Mouse (Mus musculus) layer of hippocampus, adult 9-11 months (tissue): ENCODE results near the gene Ccdc50.

Source experiments
- DNase-seq: peaks from one replicate; pipeline ENCODE4 v3.0.0; 2022

Gene Ccdc50

DNA sequence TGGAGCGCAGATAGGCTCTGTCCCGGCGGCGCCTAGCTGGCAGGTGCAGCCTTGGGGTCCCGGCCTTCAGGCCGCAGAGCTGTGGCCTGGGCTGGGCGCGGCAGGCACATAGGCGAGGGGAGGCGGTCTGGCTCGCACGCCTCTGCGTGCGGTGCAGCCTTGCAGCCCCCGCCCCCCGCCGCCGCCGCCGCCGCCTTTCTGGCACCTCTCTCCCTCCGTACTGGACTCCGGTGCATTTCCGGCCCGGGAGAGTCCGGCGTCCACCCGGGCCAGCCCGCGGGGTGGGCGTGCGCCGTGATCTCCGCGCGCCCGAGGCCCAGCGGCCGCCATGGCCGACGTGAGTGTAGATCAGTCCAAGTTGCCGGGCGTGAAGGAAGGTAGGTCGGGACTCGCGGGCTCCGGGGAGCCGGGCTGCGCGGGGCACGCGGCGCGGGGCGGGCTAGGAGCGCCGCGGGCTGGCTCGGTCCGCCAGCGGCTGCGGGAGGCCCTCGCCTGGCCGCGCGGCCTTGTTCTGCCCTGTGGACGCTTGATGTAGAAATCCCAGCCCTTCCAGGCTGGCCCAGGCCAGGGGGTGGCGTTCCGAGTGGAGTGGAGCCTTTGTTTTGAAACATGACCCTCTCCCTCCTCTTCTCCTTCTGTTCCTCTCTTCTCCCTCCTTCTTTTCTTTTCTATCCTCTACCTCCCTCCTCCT lies at the start of gene Ccdc50:
Ccdc50 (plus strand) TSS at position 109 of the 691 bp plus-strand sequence.
- DNase-seq = peak; percentile 73

DNA sequence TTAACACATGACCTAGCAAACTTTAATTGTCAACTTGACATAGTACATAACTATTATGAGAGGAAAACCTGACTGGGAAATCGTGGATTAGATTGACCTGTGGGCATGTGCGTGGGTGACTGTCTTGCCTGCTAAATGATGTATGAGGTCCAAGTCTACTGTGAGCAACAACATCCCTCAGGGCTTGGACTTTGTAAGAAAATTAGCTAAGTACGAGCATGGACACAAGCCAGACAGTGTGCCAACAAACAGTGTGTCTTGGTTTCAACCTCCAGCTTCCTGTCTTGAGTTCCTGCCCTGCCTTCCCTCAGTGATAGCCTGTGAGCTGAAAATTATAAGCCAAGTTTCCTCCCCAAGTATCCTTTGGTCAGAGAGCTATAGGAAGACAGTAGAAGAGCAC lies 41.1 kb upstream of the Ccdc50 start:
- no peak for DNase-seq

DNA sequence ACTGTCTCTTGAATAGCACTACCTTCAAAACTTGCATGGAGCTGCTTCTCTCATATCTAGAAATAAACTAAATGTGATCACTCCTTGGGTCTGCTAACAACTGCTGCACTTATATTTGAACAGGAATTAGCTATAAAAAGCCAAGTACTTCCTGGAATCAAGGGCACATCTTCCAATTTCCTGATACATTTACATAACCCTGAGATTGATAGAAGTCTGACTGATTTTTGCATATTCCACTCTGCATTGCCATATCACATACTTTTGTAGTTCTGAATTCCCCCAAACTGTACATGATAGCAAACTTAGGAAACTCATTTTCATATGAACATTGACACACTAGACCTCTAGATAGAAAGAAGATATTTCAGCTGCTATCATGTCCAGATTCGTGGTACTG lies 40.3 kb upstream of the Ccdc50 start:
- DNase-seq = no peak

DNA sequence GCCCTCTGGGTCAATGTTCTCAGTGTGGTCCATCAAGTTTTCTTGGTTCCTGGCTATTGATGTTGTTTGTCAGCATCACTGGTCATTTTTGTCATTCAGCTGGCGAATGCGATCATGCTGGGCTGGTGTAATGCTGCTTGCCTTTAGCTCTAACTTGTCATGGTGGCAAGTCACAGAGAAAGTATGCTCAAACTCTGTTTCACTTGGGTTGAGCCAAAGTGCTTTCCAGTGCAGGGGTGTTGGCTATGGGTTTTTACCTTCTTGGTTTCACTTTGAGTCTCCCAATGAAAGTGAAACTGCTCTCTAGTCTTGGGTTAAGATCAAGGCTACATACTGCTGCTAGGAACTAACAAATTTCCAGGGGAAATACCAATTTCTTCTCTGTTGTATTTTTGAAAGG lies 39.4 kb upstream of the Ccdc50 start:
- DNase-seq = no peak

DNA sequence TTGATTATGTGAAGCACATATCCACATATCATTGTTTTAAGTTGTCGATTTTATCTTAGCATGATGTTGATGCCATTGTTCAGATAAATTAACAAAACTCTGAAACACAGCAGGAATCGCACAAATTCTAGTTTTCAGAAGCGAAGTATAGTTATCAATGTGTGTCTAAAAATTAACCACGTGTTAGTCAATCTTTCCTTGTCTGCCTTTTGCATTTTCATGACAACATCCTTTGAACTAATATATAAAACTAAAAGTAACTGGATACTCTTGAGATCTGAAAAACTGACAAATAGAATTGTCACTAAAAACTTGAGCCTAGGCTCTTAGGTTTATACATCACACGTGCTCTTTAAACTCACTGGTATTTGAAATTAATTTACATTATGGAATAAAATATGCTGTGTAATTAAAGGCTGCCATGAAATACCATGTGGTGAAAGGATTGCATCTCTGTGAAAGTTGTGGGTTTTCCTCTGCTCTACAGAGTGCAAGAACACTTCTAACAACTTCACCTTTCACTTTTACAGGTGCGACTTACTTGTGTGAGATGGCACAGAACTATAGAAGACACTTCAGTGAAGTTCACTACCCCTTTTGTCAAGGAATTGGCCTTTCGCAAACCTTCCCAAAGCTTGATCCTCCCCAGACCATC lies 38.7 kb upstream of the Ccdc50 start:
- DNase-seq = no peak

DNA sequence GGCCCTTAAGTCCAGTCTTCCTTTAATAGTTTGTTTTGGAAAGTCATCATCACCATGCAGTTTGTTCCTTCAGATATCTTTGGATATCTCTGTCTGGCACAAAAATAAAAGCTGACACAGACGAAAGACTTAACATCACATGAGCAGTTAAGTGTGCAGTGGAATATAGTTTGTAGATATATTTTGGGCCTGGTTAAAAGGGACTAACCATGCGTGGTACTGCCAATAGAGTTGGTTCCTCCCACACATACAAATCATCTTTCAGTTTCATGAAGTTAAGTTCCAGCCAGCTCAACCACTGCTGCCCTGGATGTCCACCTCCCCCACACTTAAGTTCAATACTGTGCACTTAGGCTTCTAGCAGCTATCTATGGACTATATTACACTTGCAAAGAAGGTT lies 34.2 kb upstream of the Ccdc50 start:
- no peak for DNase-seq

DNA sequence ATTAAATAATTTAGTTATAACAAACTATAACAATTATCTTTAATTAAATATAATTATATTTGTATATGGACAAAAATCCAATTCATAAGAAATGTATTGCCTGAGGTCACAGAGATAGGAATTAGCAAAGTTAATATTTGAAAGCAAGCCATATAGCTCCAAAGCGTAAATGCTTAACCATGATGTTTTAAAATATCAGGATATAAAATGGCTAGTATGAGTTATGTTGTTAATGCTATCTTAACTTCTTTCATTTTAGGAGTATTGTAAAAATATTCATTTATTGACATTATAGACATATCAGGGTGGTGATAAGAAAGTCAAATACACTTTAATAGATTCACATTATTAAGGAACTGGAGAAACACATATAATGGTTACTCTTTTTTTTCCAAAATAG lies 28.6 kb upstream of the Ccdc50 start:
- DNase-seq = no peak

DNA sequence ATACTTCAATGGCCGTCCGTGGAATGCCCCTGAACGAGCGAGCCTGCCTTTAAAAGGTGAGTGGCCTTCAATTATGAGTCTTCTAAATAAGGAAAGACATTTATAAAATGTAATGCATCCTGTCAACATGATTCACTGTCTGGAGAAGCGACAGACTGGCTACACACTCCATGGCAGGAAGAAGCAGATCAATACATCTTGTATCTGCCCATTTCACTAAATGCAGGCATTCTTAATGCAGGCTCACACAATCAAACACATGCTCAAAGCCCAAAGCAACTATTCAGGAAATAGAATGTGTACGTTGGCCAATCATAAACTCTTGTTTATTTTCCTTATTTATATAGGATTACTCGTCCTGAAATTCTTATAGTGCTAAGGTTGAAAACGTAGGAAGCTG lies 18.5 kb upstream of the Ccdc50 start, which contains the start of gene Uts2b:
Uts2b (minus strand) TSS at position 49 of the 400 bp plus-strand sequence.
- DNase-seq = no peak

DNA sequence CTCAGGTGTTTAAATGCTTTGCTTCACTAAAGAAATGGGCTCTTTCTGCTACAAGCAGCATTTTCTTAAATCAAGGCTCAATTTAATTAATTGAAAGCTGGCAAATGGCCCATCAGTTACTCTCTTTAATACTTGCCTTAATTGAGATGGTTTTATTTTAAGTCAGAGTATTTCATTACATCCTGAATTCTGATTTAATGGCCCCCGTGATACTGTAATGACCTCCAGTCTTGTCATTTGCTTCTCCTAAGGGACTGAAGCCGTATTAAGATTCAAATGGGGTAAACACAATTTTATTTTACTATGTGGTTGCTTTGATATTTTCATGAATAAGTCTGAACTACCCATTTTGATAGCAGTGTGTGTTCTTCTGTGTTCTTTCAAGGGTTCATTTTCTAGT lies 18.0 kb upstream of the Ccdc50 start:
- no peak for DNase-seq

DNA sequence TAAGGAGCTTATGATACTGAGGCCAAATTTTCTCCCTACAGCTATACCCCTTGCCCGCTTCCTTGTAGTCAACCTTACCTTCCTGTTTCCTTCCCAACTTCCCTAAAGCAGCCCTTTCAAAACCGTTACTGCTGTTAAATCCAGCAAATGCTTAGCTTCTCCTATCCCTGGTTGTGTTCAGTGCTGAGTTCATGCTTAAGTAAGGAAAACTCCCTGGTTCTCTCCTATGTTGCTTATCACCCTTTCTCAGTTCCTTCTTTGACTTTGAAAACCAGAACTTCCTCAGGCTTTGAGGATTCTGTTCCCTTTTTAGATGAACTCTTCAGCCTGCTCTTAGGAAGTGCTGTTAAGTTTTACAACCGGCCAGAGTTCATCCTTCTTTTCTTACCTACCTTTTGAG lies 14.5 kb upstream of the Ccdc50 start:
- no peak for DNase-seq

DNA sequence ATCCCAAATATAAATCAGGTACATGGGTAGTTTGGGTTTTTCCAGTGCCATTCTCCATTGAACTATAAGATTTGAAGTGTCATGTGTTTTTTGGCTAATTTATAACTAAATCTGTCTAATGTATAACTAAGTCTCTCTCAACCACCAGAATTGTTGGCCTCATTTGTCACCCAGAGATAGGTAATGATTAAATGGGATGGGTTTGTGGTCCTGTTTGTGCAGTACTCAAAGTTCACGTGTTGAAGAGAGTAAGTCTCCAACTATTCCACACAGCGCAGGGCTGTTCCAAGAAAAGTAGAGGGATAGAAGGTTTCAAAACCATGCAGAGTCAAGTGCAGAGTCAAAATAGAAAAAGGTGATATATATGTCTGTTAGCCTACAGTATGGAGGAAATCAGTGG lies 13.4 kb upstream of the Ccdc50 start:
- DNase-seq = no peak

DNA sequence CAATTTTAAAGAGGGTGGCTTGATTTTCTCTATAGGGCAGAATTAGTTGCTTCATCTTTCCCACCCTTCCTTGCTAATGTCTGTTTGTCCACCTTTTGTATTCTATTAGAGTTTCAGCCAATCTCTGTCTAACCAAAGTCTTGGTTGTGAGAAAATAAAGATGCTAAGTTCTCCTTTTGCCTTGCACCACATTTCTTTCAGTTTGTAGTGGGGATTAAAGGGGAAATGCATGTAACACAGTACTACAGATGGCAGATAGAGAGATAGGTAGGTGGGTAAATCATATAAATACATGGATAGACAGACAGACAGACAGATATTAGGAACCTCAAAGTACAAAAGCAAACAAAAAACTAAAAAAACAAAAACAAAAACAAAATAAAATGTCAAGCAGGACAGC lies 12.1 kb upstream of the Ccdc50 start:
- no peak for DNase-seq

DNA sequence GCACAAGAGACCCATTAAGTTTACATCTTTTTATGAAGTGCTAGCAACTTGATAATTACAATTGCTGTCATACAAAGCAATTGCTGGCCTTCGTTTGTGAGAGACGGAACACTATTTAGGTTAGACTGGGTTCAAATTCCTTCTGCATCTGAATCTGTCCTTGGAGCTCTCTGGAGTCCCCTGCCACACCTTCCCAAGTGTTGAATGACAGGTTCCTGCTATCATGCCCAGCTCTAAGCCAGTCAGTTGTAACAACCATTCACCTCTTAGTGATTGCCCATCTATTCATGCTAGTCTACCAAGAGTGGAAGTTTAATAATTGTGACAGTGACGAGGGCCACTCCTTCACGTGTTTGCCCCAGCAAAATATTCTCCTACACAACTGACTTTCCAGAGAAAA lies 6.5 kb upstream of the Ccdc50 start:
- no peak for DNase-seq

DNA sequence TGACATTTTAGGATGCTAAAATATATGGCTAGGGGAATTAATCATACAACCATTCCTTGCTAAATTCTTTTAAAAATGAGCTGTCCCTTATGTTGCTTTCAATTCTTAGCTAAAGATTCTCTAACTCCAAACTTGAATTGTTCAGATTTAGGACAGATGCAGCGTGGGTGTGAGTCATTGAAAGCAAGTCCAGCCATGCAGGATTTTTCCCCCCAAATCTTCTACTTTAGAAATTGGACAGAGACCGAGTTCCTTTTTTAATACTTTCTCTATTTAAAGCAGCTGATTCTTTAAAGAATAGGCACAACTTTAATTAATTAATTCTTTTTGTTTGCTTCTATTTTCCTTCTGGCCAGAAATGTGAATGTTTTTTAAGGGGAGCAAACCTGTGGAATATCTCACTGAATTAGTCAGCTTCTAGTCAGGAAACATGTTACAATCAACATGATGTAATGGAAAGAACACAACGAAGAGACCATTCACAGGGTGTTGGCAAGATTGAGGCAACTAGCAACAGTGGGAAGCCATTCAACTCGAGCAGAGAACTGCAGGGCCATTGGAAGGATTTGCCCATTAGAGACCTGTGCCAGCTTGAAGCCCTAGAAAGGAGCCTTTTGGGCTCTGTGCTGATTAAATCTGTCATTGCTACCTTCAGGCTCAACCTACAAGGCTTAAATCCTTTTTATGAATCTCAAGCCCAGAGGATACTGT lies 3.6 kb upstream of the Ccdc50 start:
- DNase-seq = peak; percentile 70

DNA sequence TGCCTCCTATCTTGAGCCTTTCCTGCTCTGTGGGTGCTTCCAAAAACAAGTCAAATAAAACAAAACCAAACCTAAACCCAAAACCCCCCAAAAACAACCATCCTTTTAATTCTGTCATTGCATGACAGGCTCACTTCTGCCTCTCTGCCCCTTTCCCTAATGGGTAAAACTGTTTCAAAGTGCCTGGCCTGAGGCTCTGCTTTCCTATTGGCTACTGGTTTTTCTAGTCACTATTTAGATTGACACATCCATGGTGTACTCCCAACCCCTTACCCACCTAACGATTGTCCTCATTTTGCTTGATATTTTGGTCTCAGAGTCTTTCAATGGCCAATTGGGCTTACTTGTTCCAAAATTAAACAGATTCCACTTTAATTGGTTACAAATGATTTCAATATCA lies 3.0 kb upstream of the Ccdc50 start:
- DNase-seq = no peak

DNA sequence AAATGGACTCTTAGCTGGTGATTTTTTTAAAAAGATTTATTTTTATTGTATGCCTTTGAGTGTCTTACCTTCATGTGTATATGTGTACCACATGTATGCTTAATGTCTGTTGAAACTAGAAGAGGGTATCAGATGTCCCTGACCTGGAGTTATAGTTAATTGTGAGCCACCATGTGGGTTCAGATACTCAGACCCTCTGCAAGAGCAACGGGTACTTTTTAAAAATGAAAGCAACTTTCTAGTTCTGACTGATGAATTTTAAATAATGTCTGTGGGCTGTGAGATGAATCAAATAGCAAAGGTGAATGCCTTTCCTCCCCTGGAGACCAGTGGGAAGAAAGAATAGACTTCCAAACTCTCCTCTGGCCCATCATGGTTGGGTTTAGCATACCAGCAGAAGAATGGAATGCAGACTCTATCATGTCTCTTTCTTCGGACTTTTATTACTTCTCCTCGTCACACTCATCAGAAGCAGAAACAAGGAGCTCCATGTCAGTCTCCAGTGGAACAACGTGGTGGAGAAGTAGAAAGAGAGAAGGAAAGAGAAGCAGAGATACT lies 1.7 kb upstream of the Ccdc50 start:
- DNase-seq = no peak

DNA sequence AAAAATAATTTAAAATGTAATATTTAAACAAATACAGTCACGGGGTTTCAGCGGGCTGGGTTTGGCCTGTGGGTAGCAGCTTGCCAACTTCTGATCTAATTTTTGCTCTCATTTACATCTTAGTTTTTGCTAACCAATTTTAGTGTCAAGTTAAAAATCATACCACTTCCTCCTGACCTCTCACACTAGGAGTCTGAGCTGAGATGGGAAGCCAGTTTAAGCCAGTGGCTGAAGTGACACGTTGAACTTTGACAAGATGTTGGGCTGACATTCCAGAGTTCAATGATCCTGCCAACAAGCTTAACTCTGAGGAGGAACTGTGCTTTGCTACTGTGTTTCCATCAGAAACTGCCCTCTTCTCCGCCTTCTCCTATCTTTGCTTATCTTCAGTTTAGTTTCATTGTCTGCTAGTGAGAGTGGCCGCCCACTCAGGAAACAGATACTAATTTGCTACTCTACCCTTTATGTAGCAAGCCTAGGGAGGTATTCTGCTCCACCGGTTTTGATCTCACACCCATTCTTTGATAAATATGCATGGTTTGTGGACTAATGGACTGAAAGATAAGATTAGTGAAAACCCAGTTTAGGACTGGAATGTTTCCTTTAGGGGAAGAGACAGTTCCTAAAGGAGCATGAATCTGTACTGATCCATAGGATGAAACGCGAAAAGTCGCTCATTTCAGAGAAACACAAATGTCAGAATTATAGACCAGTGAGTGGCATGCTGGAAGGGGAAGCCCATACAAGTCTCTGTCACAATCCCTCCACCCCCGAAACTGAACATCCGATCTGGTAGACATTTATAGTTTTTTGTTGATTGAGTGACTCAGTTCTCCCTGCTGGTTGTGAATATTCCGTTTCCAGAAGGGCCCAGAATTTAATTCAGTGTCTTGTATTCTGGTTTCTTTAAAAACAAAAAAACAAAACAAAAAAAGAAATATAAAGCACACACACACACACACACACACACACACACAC lies 746 bp upstream of the Ccdc50 start:
- DNase-seq = no peak

DNA sequence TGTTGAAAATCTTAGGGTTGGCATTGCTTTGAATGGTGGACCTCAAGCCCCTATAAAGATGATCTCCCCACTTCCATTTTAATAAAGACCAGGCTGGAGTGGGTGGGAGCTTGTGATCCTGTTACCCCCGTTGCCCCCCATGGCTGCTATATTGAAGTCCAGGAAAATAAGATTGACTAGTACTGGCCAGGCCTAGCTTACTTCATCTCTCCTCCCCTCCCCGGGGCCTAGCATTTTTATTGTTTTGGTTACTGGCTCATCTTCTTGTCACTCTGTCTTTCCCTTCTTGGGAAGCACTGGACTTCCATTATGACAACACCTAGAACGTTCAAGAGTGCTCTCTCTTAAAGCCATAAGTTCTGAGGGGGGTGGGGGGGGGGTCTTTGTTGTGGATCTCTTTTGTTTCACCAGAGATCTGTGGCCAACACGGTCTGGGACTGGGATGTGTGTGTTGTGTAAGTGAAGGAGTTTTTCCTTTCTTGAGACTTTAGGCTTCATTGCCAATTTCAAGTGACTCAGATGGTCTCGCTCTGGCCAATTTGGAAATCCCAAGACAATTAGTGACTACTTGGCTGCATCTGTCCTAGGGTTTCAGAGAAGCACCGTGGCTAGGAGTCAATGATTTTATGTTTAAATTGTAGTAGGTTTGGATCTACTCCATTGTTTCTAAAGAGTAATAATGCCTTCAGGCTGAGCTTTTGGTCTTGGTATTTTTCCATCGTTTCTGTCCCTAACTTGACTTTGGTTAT lies 1.0 kb downstream of the Ccdc50 start:
- no peak for DNase-seq

DNA sequence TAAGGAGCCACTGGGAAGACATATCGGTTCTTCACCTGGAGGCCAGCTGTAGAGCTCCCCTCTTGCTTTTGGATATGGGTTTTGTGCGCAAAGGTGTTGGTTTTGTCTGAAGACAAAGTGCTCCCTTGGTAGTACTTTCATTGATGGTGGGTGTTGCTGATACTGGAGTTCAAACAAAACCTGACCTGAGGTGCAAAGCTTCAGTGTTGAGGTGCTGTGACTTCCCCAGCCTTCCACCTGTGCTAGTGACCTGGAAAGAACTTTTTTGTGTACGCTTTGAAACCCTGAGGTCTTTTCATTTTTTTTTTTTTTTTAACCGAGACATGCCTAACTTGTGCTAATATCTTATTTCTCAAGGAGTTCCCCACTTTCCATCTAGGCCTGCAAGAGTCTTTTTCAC lies 1.6 kb downstream of the Ccdc50 start:
- no peak for DNase-seq

DNA sequence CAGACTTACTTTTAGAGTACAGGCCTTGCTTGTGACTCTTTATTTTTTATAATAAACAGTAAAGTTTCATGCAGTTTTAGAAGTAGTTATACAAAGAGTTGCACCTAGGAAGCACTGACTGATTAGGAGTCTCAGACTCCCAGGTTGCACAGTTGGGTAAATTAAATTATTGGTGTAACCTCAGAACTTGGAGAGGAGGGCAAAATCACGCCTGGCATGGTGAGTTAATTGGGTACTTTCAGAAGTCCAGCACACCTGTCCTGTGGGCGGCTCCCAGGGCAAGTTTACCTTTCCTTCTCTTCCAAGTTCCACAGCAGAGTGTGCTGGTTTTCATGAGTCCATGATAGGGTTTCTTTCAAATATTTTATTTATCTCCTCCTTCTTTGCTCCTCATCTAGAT lies 3.2 kb downstream of the Ccdc50 start:
- no peak for DNase-seq

DNA sequence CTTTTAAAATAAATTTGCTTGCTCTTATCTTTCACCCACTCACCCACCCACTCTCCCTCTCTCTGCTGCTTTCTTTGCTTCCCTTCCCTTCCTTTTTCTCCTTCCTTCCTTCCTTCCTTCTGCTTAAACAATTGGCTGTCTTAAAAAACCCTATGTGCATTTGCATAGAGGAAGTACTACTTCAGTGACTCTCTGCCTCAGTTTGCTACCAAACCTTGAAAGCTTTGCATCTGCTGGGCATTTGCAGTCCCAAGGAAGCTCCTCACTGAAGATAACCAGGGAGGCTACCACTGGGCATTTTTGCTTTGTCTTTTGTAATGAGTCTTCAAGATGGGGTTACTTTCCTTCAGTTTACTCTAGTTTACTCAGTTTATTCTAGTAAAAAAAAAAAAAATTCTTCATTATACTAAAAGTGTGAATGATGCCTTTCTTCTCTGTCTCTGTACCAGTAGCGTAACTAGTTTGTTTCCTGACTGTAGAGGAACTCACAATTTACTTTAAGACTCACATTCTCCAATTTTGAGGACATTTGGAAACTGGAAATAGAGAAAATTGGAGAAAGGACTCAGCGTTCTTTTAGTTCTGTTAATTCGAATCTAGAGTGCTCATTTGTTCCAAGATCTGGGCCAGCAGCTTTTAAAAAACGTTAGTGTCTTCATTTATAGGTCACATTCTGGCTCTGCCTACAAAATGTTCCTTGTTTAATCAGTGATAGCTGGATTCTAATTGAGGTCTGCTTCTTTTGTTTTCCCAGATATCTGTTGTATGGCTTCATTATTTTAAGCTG lies 6.8 kb downstream of the Ccdc50 start:
- no peak for DNase-seq
